Mouse (Mus musculus): ENCODE measurements at regions not wholly inside any gene's neighbourhood (a gene's known extent, or its start where the extent isn't known, plus 50 kb on each side); places are given as distances from the start of the nearest gene placed in this dataset.

GRCm38 (mm10) chr6:96043711-96044110 is 69.2 kb upstream of the Fam19a1 start:
- DNase-seq, result no peak
- intact Hi-C loops (cut with DNase I), result no loop called here

GRCm38 (mm10) chr6:96053476-96053875 is 59.5 kb upstream of the Fam19a1 start:
- intact Hi-C loops (cut with DNase I), result no loop called here
- no peak for DNase-seq

- intact Hi-C loops (cut with DNase I), result no loop called here
- DNase-seq, result no peak
Observed at GRCm38 (mm10) chr6:96057011-96057410, 55.9 kb upstream of the Fam19a1 start.

- intact Hi-C loops (cut with DNase I), result no loop called here
Observed at GRCm38 (mm10) chr6:96057575-96058159, 55.3 kb upstream of the Fam19a1 start.

GRCm38 (mm10) chr6:96061979-96062378 is 51.0 kb upstream of the Fam19a1 start:
- intact Hi-C loops (cut with DNase I), result no loop called here
- peak; percentile 2 to 3 for DNase-seq

More at GRCm38 (mm10) chr6:96057575-96058159, 55.3 kb upstream of the Fam19a1 start:
- DNase-seq, result no peak

All from heart, postnatal 14 days (tissue).